Mouse (Mus musculus): ENCODE measurements at regions not wholly inside any gene's neighbourhood (a gene's known extent, or its start where the extent isn't known, plus 50 kb on each side); places are given as distances from the start of the nearest gene placed in this dataset.
"Not testable (repeated sequence)": the region's sequence is repeated elsewhere in the genome, so short reads cannot be mapped to it uniquely, and the experiment has no call there.

DNA sequence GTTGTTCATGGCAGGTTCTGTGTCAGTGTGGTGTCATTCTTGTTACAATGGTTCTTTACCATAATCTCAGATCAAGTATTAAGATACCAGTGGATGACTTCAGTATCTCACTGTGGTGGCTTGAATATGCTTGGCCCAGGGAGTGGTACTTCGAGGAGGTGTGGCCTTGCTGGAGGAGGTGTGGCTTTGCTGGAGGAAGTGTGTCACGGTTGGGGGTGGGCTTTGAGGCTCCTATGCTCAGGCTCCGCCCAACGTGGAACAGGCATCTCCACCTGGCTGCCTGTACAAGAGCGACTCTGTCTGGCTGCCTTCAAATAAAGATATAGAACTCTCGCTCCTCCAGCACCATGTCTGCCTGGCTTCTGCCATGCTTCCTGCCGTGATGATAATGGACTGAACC is 63.6 kb downstream of the Cd2 start:
- DNase-seq: no peak

DNA sequence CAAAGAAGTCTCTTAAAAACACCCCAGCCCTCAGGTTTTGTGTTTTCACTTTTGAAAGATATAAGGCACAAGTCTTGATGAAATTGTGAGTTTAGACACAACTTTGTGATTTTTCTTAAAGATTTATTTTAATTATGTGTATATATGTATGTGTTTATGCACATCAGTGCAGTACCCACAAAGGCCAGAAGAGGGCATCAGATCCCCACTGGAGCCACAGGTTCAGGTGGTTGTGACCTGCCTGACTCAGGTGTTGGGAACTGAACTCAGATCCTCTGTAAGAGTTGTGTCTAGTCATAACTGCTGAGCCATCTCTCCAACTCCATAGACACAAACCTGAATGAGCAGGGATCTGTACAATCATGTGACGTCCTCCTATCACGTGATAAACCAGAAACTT is 67.8 kb downstream of the Cd2 start:
- no peak for DNase-seq

DNA sequence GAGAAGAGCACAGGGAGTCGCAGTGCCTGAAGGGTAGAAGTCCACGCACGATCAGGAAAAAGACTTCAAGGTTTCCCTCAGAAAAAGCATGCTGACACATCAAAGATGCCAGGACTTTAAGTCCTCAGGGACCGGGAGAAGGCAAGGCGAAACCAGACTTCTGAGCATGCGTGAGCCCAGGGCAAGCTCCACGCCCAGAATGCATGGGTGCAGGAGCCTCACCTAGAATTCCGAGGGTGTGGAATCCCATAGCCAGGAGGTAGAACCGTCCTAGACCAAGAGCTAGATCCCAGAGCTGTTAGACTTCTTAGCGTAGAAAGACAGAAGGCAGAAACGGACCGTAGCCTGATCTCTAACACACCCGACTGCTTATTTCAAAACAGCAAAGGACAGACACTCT is 71.0 kb downstream of the Cd2 start:
- no peak for DNase-seq

- no peak for DNase-seq
These were observed 74.6 kb downstream of the Cd2 start for GRCm38 (mm10) chr3:101213212-101213562.

- no peak for DNase-seq
These were observed 75.1 kb downstream of the Cd2 start for GRCm38 (mm10) chr3:101212403-101213211.

GRCm38 (mm10) chr3:101211936-101212335 is 75.8 kb downstream of the Cd2 start:
- DNase-seq: no peak

DNA sequence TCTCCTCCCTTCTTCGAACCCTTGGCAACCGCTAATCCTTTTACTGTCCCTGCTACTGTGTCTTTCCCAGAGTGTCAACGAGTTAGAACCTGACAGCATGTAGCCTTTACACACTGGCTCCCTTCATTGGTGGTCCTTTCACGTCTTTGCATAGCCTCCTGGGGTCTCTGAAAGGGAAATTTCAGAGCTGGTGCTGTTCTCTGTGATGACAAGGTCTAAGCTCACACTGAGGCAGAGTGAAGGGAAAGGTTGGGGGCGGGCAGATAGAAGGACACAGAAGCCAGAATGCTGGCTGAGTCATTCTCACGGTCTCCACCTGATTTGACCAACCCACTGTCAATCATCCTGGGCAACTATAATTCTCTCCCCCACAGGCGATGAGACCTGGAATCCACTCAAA is 78.2 kb downstream of the Cd2 start:
- DNase-seq: no peak

DNA sequence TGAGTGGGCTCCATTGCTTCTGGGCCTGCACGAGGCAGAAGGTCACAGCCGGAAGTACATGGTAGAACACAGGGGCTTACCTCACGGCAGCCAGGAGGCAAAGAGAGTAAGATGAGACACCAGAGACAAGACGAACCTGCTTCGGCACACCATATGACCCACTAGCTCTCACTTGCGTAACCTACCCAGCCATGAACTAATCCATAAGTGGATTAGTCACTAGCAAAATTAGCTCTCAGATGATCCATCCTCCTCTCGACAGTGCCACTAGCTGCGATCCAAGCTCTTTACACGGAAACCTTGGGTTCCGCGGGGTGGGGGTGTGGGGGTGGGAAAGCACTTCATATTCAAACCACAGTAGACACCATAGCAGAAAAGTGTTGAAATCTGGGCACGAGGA is 79.0 kb downstream of the Cd2 start:
- no peak for DNase-seq

GRCm38 (mm10) chr3:101206172-101206571 is 81.6 kb downstream of the Cd2 start:
- DNase-seq: not testable (repeated sequence)

DNA sequence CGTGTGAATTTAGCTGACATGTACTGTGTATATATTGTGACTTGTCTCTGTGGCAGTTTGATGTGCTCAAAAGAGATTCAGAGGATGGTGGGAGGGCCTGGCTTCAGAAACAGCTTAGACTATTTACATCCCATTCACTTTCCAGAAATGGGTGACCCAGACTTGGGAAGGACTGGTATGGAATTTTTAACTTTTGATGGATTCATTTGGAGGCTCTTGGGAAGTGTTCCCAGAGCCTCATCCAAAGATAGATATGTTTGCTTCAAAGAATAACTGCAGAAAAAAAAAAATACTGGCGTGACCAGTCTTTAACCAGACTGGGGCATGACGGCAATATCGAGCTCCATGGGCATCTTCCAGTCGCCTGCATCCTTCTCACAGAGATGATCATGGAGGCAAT is 84.6 kb upstream of the Ptgfrn start:
- DNase-seq: no peak

DNA sequence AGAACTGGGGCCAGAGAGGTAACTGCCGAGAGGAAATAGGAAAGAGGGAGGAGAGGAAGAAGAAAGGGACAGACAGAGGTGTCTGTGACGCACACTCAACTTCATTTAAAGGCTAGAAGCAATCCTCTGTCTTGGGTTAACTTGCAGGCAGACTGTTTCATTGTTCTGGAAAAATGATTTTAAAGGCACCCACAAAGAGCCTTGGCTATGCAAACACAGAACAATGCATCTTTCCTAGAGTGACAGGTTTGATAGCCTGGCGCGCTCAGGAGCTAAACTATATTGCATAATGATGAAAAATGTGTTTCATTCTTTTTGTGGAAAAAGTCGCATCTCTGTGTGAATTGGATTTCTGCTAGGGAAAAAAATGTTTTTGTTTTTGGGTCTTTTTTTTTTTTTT is 84.2 kb upstream of the Ptgfrn start:
- no peak for DNase-seq

GRCm38 (mm10) chr3:101191298-101191986 is 81.4 kb upstream of the Ptgfrn start:
- DNase-seq: no peak

GRCm38 (mm10) chr3:101181958-101182357 is 71.9 kb upstream of the Ptgfrn start:
- no peak for DNase-seq

GRCm38 (mm10) chr3:101173954-101174353 is 63.9 kb upstream of the Ptgfrn start:
- DNase-seq: no peak

DNA sequence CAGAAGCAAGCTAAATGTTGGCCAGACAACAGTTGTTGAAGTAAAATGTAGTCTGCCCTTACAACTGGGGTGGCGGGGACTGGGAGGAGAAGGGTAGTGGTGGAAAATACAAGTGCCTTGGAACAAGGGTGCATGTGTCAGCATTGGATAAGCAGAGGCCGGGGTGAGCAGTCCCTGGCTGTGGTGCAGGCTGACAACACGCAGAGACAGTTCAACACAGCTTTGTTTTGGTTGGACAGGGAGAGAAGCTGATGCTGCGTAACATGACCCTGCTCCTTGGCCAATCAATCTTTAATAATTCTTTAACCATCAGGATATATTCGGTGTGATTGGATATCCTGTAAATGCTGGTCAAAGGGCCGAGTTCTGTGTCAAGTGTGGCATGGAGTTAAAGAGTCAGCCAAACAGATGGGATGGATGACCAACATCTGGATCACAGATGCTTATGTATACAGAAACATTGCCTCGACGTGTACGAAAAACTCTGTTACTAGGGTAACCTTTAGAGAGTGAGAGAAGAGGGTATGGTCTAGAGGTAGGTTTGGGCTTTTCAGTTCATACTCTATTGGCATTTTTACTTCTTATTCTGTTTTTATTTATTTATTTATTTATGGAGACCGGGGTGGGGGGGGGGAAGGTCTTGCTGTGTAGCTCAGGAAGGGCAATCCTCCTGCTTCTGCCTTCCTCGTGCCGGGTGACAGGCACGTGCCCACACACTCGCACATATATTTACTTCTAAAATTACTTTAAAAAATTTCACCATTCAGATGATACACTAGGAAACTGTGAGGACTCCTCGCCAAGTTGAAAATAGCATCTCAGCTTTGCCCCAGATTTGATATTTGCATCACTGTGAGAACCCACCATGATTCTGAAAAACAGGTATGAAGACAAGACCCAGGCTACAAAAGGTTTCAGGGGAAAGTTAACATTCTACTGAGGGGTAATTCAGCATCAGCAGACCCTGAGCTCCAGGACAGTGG is 60.2 kb upstream of the Ptgfrn start:
- no peak for DNase-seq

DNA sequence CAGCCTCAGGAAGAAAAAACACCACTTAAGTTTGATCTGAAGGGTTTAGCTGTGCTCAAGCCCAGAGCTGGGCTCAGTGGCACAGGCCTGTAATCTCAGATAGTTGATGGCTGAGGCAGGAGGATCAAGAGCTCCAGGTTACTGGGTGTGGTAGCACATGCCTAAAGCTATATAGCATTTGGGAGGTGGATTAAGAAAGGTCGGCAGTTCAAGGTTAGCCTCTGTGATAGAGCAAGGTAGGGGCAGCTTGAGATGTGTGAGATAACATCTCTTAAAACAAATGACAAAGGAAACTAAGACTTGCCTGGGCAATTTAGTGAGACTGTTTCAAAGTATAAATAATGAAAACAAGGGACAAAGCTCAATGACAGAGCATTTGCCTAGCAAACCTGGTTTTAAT is 56.9 kb upstream of the Ptgfrn start:
- no peak for DNase-seq

GRCm38 (mm10) chr3:101166580-101166979 is 56.5 kb upstream of the Ptgfrn start:
- DNase-seq: no peak

DNA sequence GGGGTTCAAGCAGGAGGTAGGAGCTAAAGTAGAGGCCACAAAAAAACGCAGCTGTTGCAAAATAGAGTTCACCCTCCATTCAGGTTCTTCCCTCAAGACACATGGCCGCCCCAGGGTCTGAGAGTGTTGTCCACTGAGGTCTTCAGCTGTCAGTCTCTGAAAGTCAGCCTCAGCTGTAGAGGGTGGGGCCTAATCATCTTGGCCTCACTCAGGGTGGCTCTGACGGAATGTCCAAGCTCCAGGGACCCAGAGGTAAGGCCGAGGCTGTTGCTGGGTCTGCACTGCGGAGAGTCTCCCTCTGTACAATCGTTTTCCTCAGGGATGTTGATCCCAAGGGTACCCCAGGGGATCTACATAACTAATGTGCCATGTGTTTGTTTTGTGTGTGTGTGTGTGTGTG is 55.2 kb upstream of the Ptgfrn start:
- no peak for DNase-seq

GRCm38 (mm10) chr3:101164771-101165170 is 54.7 kb upstream of the Ptgfrn start:
- no peak for DNase-seq

- no peak for DNase-seq
These were observed 53.9 kb upstream of the Ptgfrn start for GRCm38 (mm10) chr3:101163991-101164434.

DNA sequence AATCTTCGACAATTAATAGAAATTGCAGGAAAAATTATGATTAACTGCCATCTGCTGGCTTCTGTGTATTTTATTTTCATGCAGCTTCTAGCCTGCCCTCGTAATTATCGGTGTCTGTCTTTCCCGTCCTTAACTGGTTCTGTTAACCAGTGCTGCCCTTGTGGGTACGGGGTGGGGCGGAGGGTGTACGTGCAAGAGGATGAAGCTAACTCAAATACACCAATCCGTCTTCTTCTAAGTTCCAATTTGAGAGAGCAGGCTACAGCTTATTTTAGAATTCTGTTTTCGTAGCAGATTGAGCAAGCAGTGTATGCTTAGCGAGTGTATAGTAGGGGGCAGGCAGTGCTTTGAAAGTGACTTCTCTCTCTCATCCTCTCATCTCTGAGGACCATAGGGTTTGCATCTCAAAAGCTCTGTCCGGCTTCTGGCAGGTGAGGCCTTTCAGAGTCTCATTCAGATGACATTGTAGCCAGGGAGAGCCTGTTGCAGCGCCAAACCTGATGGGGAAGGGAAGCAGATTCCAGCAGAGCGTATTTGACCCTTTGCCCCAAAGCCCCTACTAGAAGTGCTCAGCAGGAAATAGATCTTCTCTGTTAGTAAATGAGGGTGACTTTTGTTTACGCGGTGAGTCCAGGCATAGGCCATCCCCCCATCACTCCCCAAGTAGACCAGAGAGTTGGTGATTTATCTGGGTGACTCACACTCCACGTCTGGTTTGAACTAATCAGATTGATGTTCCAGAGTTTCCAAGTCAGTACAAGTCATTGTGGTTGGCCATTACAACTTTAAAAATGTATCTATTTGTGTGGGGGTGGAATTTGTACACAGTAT is 53.3 kb upstream of the Ptgfrn start:
- no peak for DNase-seq

DNA sequence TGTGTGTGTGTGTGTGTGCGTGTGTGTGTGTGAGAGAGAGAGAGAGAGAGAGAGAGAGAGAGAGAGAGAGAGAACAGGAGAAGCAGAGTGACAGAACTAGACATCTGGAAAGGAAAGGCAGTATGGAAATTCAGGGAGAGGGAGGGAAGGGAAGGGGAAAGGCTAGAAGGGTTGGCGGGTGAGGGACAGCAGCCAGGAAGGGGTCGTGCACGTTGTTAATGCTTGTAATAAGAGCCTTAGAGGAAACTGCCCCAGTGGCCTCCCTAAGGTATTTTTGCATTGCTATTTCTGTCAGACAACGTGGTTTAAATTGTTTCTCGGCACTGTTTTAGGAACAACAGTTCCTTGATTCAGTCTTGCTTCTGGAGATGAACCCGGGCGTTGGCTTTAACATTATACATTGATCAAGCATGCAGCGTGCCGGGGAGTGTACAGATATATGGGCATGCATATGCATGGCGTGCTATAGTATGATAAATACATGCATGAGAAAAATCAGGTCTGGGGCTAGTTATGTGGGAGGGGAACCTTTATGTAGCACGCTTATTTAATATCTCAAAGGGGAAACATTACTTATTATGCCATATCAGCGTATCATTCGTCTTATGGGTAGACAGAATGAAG is 52.6 kb upstream of the Ptgfrn start:
- no peak for DNase-seq
